Mouse (Mus musculus): ENCODE results near the gene 0610012G03Rik. TPM values are rescaled to one million over a fixed set of nuclear protein-coding genes. Genes with fewer than 3 reads are reported as not detected.

Gene 0610012G03Rik
- polyA plus RNA-seq (2012; rRNA removed) = 65.2 and 66.9 TPM in 2 replicates

DNA sequence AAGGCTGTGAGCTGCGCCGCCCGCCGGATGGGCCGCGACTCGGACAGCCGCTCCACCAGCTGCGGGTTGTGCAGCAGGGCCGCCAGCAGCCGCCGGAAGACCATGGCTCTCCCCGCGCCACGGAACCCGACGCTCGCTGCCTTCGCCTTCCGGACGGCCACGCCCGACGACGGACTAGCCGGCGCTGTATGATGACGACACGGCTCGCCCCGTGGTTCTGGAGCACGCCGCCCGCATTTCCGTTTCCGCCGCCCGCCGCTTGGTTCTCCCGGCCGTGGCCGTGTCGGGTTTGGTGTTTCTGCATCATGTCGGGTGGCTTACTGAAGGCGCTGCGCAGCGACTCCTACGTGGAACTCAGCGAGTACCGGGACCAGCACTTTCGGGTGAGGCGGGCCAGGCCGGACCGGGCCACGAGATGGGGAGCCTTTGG is at the start of gene 0610012G03Rik, which contains the start of gene Ncbp2:
0610012G03Rik (minus strand) TSS at position 150 of the 430 bp plus-strand sequence.
Ncbp2 (plus strand) TSS at position 169 of the 430 bp plus-strand sequence.

DNA sequence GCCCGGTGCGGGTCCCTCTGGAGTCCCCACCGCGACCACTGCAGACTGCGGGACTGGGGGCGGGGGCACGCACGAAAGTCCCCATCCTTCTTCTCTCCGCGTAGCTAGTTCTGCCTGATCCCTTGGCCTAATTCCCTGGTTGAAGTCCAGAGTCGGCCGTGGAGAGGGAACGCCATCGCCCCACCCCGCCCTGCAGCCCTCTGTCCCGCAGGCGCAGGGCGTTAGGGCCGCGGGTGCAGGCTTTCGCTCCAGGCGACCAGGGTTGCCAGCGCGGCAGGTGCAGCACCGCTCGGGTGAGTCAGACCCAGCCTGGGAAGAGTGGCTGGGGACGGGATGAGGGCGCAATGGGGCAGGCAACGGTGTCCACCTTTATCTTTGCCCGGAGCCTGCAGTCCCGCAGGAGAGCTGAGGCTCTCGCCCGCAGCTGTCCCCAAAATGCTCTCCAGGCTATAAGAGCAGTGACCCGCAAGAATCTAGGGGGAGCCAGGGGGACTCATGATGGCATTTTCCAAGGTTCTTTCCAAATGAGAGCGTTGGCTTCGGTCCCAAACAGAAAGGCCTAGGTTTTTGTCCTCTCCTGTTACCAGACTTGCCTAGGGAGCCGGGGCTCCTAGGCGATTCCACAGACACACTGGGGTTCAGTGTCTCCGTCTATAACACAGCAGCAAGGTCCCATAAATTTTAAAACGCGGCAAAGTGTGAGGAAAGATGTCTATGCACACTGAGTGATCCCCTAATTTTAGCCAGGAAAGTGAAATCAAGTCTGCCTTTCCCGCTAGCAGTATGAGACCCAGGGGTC is 14.3 kb downstream of the 0610012G03Rik start, which contains the start of gene Pigz:
Pigz (plus strand) TSS at position 101 of the 799 bp plus-strand sequence.

Other genes with a start within 250 kb of the 0610012G03Rik start
- gene Meltf, start 69.7 kb downstream of the 0610012G03Rik start, polyA plus RNA-seq (2012; rRNA removed) = 0.25 and 4.0 TPM in 2 replicates
- 0.76 and 1.5 TPM in 2 replicates for gene Pigz, start 14.6 kb downstream of the 0610012G03Rik start, polyA plus RNA-seq (2012; rRNA removed)
- gene Ncbp2, start within 50 bp of the 0610012G03Rik start, polyA plus RNA-seq (2012; rRNA removed) = 215 and 271 TPM in 2 replicates
- gene Senp5, start 54.8 kb upstream of the 0610012G03Rik start, polyA plus RNA-seq (2012; rRNA removed) = 19.0 and 20.3 TPM in 2 replicates
- 31.5 and 33.8 TPM in 2 replicates for gene Pak2, start 130.8 kb upstream of the 0610012G03Rik start, polyA plus RNA-seq (2012; rRNA removed)
- gene Pigx, start 151.2 kb upstream of the 0610012G03Rik start, polyA plus RNA-seq (2012; rRNA removed) = 80.2 and 89.8 TPM in 2 replicates
- 24.7 and 27.2 TPM in 2 replicates for gene Cep19, start 151.3 kb upstream of the 0610012G03Rik start, polyA plus RNA-seq (2012; rRNA removed)
- 6.1 and 7.8 TPM in 2 replicates for gene Nrros, start 217.1 kb upstream of the 0610012G03Rik start, polyA plus RNA-seq (2012; rRNA removed)
- gene Bex6, start 231.3 kb upstream of the 0610012G03Rik start, polyA plus RNA-seq (2012; rRNA removed) = not detected in 2 replicates

Data from central nervous system, embryonic 14 days (tissue).